In the genomic region with DNA sequence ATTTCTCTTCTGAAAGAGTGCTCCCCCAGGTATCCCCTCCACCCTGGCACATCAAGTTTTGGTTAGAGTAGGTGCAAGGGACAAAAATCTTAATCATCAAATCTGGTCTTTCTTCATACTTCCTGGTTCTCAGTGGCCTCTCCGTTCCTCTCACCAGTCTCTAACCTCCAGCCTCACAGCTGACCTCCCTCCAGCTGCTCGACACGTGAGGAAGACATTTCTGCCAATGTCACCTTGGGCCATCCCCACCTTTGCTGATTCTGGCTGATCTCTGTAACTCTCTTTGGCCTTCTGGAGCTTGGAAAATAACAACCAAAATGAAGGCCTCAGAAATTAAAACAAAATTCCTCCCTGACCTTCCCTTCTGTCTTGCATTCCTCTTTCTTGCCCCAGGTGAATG, we compare ENCODE assay signal across 30 mouse cellular contexts.
"Had no signal": no experiment of that assay in that cellular context is flagged by ENCODE, and none has a peak within 500 bp of the region (broad histone marks: within the 10 kb centered on the region; RNA-seq: fewer than 3 reads in every experiment).

No protein-coding gene starts in this region.

- H3K4me1 ChIP-seq: limb, embryonic 12.5 days; limb, embryonic 15.5 days; liver, embryonic 12.5 days; liver, embryonic 13.5 days; liver, embryonic 15.5 days; megakaryocyte, embryonic 14.5 days; neural tube, embryonic 12.5 days had no signal

- H3K36me3 ChIP-seq: limb, embryonic 10.5 days; limb, embryonic 12.5 days; limb, embryonic 13.5 days; limb, embryonic 15.5 days; liver, embryonic 12.5 days; liver, embryonic 13.5 days; liver, embryonic 15.5 days; lung, embryonic 15.5 days; midbrain, embryonic 10.5 days; midbrain, embryonic 12.5 days; midbrain, embryonic 13.5 days; midbrain, embryonic 15.5 days; neural tube, embryonic 12.5 days had no signal

- ATAC-seq: liver, embryonic 12.5 days; liver, postnatal 0 days; lung, postnatal 0 days; midbrain, embryonic 13.5 days; midbrain, embryonic 15.5 days; midbrain, embryonic 16.5 days had no signal

- H3K27me3 ChIP-seq: liver, embryonic 15.5 days had no signal

- H3K4me3 ChIP-seq: limb, embryonic 10.5 days; limb, embryonic 12.5 days; limb, embryonic 13.5 days; limb, embryonic 15.5 days; liver, embryonic 12.5 days; liver, embryonic 13.5 days; liver, embryonic 15.5 days; lung, embryonic 15.5 days; megakaryocyte, embryonic 14.5 days; midbrain, embryonic 10.5 days; midbrain, embryonic 12.5 days; midbrain, embryonic 13.5 days; midbrain, embryonic 15.5 days; myocyte; neural tube, embryonic 12.5 days had no signal

- H3K9ac ChIP-seq: limb, embryonic 12.5 days; limb, embryonic 13.5 days; limb, embryonic 15.5 days; liver, embryonic 12.5 days; liver, embryonic 13.5 days; liver, embryonic 14.5 days; liver, embryonic 15.5 days; liver, postnatal 0 days; lung, embryonic 14.5 days; lung, embryonic 15.5 days; midbrain, embryonic 12.5 days; midbrain, embryonic 13.5 days; midbrain, embryonic 15.5 days; neural tube, embryonic 12.5 days had no signal

- H3K27ac ChIP-seq: limb, embryonic 10.5 days; limb, embryonic 12.5 days; limb, embryonic 13.5 days; limb, embryonic 15.5 days; liver, embryonic 12.5 days; liver, embryonic 13.5 days; liver, embryonic 14.5 days; liver, embryonic 15.5 days; lung, embryonic 15.5 days; macrophage; midbrain, embryonic 15.5 days; neural tube, embryonic 12.5 days had no signal

- DNase-seq: left cerebral cortex, postnatal 4 days; liver; liver, embryonic 13.5 days; liver, postnatal 0 days; lung, adult 18-20 months; lung, adult 2 months; lung, embryonic 14.5 days; lung, postnatal 10 days; lung, postnatal 14 days; lung, postnatal 36 days; lung, postnatal 4 days; midbrain, embryonic 14.5 days had no signal

- H3K9me3 ChIP-seq: limb, embryonic 10.5 days; limb, embryonic 12.5 days; limb, embryonic 13.5 days; limb, embryonic 15.5 days; liver, embryonic 12.5 days; liver, embryonic 13.5 days; liver, embryonic 15.5 days; lung, embryonic 15.5 days; midbrain, embryonic 12.5 days; midbrain, embryonic 13.5 days; midbrain, embryonic 15.5 days; neural tube, embryonic 12.5 days had no signal
